Comparison of ENCODE assay signal across 7 mouse cellular contexts in genomic region chr2:148732327-148733000, GRCm38 (mm10). TPM values are rescaled to one million over a fixed set of nuclear protein-coding genes. Genes with fewer than 3 reads are reported as not detected.
DNase-seq lines count a peak whose midpoint lies in the region; ATAC-seq lines count a peak whose summit lies in the region.

Gene Napb, minus strand, starts transcription at chr2:148732467.

- H3K27me3 ChIP-seq in embryonic facial prominence, embryonic 12.5 days = no peaks in the 10 kb centered on the region
- no peaks in the 10 kb centered on the region for H3K27me3 ChIP-seq in midbrain, embryonic 11.5 days (ENCODE audit: control insufficient read depth, insufficient read depth, low read length)

- no peaks in the 10 kb centered on the region for H3K36me3 ChIP-seq in embryonic facial prominence, embryonic 12.5 days
- H3K36me3 ChIP-seq in midbrain, embryonic 11.5 days (ENCODE audit: control insufficient read depth, insufficient read depth, low read length) = no peaks in the 10 kb centered on the region

- peak; percentile 94 for DNase-seq in adrenal gland, postnatal 25 days
- peak; percentile 100 for DNase-seq in heart, adult 11 months
- peak; percentile 96 for DNase-seq in kidney, adult 11 months
- DNase-seq in left cerebral cortex, postnatal 4 days = peak; percentile 95
- peak; percentile 99 for DNase-seq in midbrain, embryonic 11.5 days (ENCODE audit: low spot score, missing footprints)
- peak; percentile 93 for DNase-seq in skeletal muscle tissue, adult 2 months (ENCODE audit: low read depth, low spot score)

- H3K4me1 ChIP-seq in embryonic facial prominence, embryonic 12.5 days = peaks cover 12% of the 10 kb centered on the region; the same call in 1 of the 2 replicates
- peaks cover 4% of the 10 kb centered on the region; the same call in 1 of the 2 replicates for H3K4me1 ChIP-seq in midbrain, embryonic 11.5 days (ENCODE audit: control insufficient read depth, insufficient read depth, low read length)

- intact Hi-C loops in left cerebral cortex, postnatal 4 days (cut with DNase I) = no loop called here

- peaks cover 5% of the 10 kb centered on the region; the same call in 1 of the 2 replicates for H3K9me3 ChIP-seq in embryonic facial prominence, embryonic 12.5 days
- H3K9me3 ChIP-seq in midbrain, embryonic 11.5 days (ENCODE audit: control insufficient read depth, low read length) = peaks cover 5% of the 10 kb centered on the region; the same call in 1 of the 2 replicates

- whole genome bisulfite sequencing in embryonic facial prominence, embryonic 12.5 days = 4% methylated on average over 18 of the region's 18 CpGs
- 4% methylated on average over 18 of the region's 18 CpGs for WGBS in midbrain, embryonic 11.5 days

- peak within 1 kb of the TSS; percentile 78 for H3K4me3 ChIP-seq in embryonic facial prominence, embryonic 12.5 days
- H3K4me3 ChIP-seq in midbrain, embryonic 11.5 days (ENCODE audit: low read depth, low read length) = peak within 1 kb of the TSS; percentile 66

- peak within 1 kb of the TSS; percentile 93 for H3K4me2 ChIP-seq in embryonic facial prominence, embryonic 12.5 days (replicated peaks)
- peak within 1 kb of the TSS; percentile 94 for H3K4me2 ChIP-seq in midbrain, embryonic 11.5 days

- ATAC-seq in embryonic facial prominence, embryonic 12.5 days (ENCODE audit: insufficient number of reproducible peaks, insufficient read depth, low FRiP score, low TSS enrichment) = peak; percentile 100
- ATAC-seq in midbrain, embryonic 11.5 days (ENCODE audit: low FRiP score) = peak; percentile 100

- H3K9ac ChIP-seq in embryonic facial prominence, embryonic 12.5 days = peak within 1 kb of the TSS; percentile 80
- H3K9ac ChIP-seq in midbrain, embryonic 11.5 days (ENCODE audit: low read length) = peak within 1 kb of the TSS; percentile 83

- 0 out of 2 replicates have a peak within 1 kb of the TSS, but pooled peaks have one; percentile 30 for H3K27ac ChIP-seq in embryonic facial prominence, embryonic 12.5 days
- no peak within 1 kb of the TSS for H3K27ac ChIP-seq in midbrain, embryonic 11.5 days (ENCODE audit: low read depth, low read length)

RNA-seq across cellular contexts. Expression of gene Napb, which starts in this region (rescaled TPM):
- 6.6 and 8.7 TPM in 2 replicates for total RNA-seq in adrenal gland, postnatal 25 days (2021)
- 7.1 and 7.6 TPM in 2 replicates for polyA plus RNA-seq in embryonic facial prominence, embryonic 12.5 days (2016; fragmentation: Nextera tagmentation; extraction: Ambion mirVana)
- total RNA-seq in left cerebral cortex, postnatal 4 days (2021) = 100 to 1,000 TPM; 122 to 135 TPM
- 17.1 and 23.6 TPM in 2 replicates for polyA plus RNA-seq in midbrain, embryonic 11.5 days (2014; fragmentation: Nextera tagmentation; extraction: Ambion mirVana)

Comparison
In these comparisons a context has a peak if more than half of its experiments do, and no peak if none do; other contexts are left out.
1. RNA of gene Napb (total RNA-seq): 122 to 135 TPM in left cerebral cortex, postnatal 4 days; 6.6 to 8.7 TPM in adrenal gland, postnatal 25 days; every median in the first group is over 10 times any median in the second.
2. Peak in every context shown above with its lines, with median percentiles within 50 percentile points of each other: DNase-seq.